Mouse (Mus musculus) heart, postnatal 25 days (tissue): Measurements from ENCODE around the gene Mrpl49. TPM values are rescaled to one million over a fixed set of nuclear protein-coding genes. Genes with fewer than 3 reads are reported as not detected.
A peak's percentile ranks its signal among the peaks of the same experiment; 100 is the strongest.

Source experiments
- DNase-seq: peaks from one replicate; pipeline ENCODE4 v3.0.0; 2022; ENCODE audit warnings: low spot score
- intact Hi-C: fragments of 180-260 bp; cut with DNase I; formaldehyde crosslinking; loops from one replicate; pipeline ENCODE4 v1.15.1; 2025
- total RNA-seq, 2 experiments: library from RNA; stranded (reverse); gene quantifications; 2 replicates each; pipeline ENCODE4 v1.2.3; 2021

The Mrpl49 gene
- total RNA-seq, 2 experiments from 2014 or later = 39.0 to 39.2 TPM

DNA sequence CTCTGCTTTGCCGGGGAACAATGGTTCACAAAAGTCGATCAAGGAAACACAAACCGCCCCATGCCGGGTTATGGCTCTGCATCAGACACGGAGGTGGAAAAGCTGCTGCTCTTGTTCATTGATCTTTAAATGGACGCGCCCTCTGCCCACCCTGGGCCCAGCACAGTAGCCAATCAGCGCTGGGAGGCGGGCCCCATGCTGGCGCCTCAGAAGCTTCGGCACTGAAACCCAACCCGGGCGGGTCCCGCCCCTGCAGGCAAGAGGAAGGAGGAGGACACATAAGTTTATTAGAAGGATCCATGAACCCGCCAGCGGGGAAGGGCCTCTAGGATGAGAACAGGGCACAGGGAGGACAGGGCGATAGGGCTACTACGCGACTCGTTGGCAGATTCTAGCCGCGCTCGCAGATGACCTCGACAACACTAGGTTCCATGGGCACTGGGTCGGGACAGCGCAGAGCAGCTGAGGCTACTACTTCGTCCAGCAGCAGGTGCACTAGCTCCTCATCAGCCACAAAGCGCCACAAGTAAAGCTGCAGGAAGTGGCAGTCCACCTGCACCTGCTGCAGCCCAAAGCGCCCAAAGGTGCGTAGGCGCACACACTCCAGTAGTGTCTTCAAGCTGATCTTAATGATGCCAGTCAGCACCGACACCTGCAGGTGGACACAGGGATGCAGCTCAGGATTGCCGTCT is 10.3 kb upstream of the Mrpl49 start, which contains the start of gene Tm7sf2:
Gene Tm7sf2 (minus strand): TSS at position 650 of the 692 bp plus-strand sequence.
- peak; percentile 86 for DNase-seq
- intact Hi-C loops = no loop called here

DNA sequence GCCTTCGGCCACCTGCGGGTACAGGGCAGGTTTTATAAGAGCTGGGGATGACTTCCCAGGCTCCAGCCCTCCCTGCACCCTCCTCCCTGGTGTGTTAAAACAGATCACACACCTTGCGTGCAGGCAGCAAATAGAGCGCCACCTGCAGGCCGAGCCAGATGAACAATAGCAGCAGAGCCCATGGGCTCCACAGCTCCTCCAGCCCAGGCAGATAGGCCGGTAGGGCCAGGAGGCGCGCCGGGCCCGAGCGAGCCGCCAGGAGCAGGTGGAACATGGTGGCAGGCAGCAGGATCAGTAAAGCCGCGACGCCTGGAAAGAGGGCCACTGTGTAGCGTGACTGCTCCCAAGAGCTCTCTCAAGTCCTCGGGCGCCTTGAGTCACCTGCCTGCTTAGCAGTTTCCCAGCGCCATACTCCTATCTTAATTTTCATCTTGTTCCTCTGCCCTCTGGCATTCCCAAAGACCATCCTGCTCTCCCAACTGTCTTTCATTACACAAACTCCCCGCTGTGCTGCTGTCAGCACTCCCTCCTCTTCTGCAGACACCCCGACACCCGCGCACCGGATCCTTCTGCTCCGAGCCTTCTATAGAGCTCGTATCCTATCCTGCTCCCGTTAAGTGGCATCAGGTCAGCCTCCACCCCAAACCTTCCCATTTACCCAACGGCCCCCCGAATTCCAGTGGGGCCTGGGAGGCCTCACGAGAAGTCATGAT is 9.6 kb upstream of the Mrpl49 start:
- no peak for DNase-seq
- intact Hi-C loops = no loop called here

DNA sequence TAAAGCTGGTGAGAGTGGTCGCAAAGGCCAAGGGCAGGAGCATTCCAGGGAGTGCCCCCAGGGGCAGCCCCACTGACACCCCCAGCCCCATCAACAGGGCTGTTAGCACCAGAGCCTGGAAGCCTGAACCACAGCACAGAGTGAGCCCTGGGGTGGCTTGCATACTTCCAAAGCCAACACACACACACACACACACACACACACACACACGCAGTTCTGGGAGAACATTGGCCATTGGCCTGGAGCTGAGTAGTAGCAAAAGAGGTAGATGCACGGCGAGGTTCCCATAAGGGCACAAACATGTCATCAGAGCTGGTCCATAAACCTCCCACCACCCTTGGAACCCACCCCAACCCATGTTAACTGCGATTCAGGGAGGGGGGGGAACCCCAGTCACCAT is 9.0 kb upstream of the Mrpl49 start:
- intact Hi-C loops = no loop called here
- no peak for DNase-seq

DNA sequence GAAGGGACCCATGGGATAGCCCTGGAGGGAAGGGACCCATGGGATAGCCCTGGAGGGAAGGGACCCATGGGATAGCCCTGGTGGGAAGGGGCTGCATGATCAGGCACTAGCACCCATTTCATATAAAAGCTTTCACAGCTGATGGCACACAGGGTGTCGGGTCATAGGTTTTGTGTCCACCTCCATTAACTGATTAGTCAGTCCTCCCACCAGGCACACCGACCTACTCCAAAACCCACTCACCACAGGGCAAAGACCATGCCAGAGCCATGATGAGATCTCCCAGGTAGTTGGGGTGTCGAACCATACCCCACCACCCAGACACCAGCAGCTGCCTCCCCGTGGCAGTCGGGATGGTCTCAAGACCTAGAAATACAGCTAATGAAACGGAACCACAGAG is 5.5 kb upstream of the Mrpl49 start:
- DNase-seq = no peak

DNA sequence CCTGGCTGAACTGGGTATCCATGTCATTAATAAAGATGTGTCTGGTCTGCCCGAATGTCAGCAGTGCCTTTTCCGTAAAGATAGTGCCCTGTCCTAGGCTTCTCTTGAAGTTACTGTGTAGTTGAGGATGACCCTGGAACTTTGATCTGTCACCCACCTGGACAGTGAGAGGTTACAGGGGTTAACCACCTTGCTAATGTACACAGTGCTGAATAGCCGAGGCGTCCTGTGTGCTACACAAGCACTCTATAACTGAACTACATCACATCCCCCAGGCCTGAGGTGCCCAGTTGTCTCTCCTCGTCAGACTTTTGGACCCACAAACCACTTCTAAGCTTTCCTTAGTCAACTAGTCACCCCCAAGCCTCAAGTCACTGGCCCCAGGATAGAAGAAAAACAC is 4.8 kb upstream of the Mrpl49 start:
- intact Hi-C loops = no loop called here
- no peak for DNase-seq

More for the DNA sequence above, 5.5 kb upstream of the Mrpl49 start:
- intact Hi-C loops = no loop called here

DNA sequence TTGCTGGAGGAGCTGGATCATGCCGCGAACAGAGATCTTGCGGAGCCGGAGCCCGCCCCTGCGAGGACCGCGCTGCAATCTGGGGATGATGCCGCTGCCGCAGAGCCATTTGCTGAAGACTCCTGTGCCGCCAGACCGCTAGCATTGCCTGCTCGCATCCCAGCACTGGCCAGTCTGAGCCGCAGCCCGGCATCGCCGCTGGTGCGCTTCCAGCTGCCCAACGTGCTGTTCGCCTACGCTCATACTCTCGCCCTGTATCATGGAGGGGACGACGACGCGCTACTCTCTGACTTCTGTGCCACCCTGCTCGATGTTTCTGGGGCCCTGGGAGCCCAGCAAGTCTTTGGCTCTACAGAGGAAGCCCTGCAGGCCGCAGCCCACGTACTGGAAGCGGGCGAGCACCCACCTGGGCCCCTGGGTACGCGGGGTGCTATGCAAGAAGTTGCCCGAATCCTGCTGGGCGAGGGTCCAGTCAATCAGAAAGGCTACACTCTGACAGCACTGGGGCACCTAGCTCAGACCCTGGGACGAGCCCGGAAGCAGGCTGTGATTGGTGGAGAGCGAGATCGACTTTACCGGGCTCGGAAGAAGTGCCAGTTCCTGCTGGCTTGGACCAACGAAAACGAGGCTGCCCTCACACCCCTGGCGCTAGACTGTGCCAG is 4.2 kb upstream of the Mrpl49 start:
- DNase-seq = no peak
- intact Hi-C loops = no loop called here

DNA sequence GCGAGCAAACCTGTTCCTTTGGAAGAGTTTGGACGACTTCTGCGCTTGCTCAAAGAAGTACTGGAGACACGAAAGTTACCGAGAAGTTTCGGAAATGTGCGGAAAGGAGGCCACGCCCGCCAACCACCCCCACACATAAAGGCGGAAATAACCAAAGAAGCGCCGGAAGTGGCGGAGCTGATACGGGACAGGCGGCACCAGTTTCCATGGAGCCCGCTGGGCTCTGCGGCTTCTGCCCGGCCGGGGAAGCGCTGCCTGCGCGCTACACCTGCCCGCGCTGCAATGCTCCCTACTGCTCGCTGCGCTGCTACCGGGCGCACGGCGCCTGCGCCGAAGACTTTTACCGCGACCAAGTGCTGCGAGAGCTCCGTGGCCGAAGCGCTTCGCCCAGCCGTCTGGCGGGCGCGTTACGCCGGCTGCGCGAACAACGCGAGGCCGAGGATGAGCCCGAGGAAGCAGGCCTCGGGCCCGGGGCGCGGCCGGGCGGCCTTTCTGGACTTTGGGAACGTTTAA is 3.5 kb upstream of the Mrpl49 start, which contains the start of gene Znhit2:
Gene Znhit2 (plus strand): TSS at position 172 of the 513 bp plus-strand sequence.
- peak; percentile 89 for DNase-seq
- intact Hi-C loops = no loop called here

DNA sequence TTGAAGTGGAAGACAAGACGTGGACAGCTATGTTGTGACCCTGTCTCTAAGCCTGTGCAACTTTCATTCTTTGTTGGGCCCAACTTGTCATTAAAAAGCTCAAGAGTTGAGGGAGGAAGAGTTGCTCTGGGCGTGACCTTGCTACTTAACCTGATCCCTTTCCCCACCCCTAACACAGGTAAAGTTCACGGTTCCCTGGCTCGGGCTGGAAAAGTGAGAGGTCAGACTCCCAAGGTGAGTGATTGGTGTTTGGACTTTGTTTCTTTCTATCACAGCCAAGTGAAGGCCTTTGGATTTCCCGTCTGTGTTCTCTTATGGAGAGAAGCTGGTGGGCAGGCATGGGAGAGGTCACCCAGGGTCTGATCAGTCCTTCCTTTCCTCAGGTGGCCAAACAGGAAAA is 1.4 kb upstream of the Mrpl49 start:
- no peak for DNase-seq
- intact Hi-C loops = loop anchor here (1.0 kb wide), 1 partner anchor 25 kb away; the partner anchor contains the start of genes Cdca5 and Zfpl1

DNA sequence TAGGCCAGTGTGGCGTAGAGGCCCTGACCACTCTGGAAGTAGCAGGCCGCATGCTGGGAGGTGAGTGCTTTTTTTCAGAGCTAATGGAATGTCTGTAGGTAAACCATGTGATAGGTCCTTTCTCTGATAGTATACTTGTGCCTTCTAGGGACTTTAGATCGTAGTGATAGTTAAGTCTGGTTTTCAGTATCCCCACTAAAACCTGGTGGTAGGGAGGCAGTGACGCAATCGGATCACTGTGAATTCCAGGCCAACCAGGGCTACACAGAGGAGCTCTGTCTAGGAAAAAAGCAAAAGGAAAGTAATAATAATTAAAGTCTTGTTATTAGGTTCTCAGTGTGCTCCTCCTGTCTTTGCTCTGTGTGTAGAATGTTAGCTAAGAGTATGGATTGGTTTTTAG is 928 bp upstream of the Mrpl49 start:
- intact Hi-C loops = loop anchor here (1.0 kb wide), 1 partner anchor 26 kb away; the partner anchor contains the start of genes Cdca5 and Zfpl1
- no peak for DNase-seq

DNA sequence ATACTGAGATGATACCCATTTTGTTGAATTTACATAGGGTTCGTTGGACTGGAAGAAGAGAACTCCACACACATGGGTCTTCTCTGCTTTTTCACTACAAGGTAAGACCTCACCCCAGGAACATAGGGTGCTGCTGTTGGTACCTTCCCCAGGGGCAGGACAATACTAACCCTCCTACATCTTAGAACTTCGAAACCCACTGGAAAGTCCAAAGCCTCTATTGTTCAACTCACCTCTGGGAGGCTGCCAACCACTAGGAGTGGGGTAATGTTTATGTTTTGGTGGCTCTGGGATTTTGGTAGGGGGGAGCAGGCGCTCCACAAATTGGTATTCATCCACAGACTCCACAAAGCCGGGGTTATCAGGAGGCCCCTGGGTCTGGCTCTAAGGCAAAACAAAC is 889 bp downstream of the Mrpl49 start:
- intact Hi-C loops = no loop called here

DNA sequence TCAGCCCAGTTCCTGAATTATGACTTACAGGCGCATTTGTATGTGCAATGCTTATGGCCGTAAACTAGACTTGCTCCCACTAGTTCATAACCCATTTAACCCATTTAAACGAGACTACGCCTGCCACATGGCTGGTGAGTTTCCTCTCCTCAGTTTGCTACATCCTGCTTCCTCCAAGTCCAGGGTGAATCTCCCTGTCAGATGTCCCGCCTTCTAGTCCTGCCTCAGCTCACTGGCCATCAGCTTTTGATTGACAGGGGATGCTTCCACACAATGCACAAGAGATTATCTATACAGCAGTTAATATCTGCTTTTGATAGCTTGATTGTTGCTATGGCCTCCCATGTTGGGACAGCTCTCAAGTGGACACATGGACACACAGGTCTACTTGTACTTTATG is 3.3 kb downstream of the Mrpl49 start:
- intact Hi-C loops = no loop called here
- no peak for DNase-seq

More for the DNA sequence above, 889 bp downstream of the Mrpl49 start:
- DNase-seq = no peak

DNA sequence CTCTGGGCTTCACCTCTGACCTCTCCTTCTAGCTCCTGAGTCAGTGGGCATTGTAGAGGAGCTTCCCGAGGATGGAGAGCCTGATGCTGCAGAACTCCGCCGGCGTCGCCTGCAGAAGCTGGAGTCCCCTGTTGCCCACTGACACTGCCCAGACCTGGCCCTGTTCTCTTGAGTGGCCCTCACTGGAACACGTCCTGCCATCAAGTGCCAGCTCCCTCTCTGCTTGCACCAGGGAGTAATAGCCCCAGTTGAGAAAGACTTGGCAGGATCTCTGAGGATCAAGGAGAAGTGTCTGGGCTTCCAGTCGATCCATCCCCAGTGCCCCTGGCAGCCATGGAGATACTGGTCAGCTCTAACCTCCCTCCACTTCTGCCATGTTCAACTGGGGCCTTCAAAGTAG is 5.1 kb downstream of the Mrpl49 start:
- DNase-seq = no peak
- intact Hi-C loops = no loop called here

DNA sequence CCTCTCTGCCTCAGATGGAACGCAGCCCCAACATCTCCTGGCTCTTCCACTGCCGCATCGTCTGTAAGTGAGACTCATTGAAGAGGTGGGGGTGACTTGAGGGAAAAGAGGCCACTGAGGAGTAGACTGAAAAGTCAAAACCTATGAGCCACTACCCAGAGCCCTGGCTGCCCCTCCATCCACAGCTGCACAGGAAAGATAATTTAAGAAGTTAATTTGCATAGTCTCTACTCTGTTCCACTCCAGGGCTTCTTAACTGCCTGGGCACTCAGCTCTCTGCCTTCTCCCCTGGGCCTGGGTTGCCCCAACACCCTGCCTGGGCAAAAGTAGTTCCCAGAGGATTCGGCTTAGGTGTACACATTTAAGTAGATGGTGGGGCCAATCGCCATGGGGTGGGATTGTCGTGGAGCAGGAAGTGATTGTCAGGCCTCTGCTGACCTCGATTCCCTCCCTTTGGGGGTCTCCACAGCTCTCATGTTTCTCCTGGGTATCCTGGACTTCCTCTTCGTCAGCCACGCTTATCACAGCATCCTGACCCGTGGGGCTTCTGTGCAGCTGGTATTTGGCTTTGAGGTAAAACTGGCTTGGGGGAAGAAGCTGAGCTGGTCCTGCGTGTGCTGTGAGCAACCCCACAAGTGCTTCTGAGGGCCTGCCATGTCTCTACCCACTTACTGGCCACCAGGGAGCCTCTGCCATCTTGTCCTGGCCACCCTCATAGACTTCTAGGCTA is 8.7 kb downstream of the Mrpl49 start:
- intact Hi-C loops = loop anchor here (5.0 kb wide), 1 partner anchor 68 kb away; the partner anchor contains the start of gene Sac3d1
- no peak for DNase-seq

DNA sequence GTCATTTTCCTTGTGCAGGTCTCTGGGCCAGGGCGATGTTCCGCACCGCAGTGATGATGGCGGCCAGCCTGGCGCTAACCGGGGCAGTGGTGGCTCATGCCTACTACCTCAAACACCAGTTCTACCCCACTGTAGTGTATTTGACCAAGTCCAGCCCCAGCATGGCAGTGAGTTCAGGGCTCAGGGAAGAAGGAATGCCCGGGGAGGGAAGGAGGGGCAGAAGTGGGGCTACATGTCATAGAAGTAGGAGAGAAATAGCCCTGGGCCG is 9.8 kb downstream of the Mrpl49 start:
- intact Hi-C loops = loop anchor here (5.0 kb wide), 1 partner anchor 69 kb away; the partner anchor contains the start of gene Sac3d1
- no peak for DNase-seq

DNA sequence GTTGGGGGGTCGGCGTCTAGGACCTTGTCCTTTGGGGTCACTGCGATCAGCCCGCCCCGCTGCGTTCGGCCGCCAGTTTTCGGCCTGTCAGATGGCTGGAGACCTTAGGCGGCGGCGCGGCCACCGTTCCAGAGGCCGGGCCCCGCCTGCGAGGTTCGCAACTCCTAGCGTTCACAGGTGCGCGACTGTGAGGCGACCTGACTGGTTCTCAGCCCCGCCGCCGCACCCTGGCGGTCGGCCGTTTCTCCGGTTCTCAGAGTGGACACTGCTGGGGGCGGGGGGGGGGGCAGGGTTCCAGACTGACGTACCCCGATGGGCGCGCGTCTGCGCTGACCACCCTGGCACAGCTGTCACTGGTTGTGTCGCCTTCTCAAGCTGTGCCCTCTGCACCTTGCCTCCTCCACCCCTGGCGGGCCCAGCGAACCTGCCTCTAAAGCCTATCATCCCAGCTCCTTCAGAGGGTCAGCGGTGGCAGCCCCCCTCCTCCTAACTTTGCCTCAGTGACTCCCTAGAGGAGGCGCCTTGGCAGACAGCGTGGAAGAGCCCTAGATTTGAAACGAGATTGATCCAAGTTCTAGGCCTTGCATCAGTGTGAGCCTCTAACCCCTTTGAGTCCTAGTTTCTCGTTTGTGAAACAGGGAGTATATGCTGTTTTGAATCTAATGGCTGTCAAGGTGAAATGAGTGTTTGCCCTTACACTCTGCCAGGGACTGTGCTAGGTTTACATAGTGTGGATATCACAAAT is 10.3 kb downstream of the Mrpl49 start:
- DNase-seq = no peak

DNA sequence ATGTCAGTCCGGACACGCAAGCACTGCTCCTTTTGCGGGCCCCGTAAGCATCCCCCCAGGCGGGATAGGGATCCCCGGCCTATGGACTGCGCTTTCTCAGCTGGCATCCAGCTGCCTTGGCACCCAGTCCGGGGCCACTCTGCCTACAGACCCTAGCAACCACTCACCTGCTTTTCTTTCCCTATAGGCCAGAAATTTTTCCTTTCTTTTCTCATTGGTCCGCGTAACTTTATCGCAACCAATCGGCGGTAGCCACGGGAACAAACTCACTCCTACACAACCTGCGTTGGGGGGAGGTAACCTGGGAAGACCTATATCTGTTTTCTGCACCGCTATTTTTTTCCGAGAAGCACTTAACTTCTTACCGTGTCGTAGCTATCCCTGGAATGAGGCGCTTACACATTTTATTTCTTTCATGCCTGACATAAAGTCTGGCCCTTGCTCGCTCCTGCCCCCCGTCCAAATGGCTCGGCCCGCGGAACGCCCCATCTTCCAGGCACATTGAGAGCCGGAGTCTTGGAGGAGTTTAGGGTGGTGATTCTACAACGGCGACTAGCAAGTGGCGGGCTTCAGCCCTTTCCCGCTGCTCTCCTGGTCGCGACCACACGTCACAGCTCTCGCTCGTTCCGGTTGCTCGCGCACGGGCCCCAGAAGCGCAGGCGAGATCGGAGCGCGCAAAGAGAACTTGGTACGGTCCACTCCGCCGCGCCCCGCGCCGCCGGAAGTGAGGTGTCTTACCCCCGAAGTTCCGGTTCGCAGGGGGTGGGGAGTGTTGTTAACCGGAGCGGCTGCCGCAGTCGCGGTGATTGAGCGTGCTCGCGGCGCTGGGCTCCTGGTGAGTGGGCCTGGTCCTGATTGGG is 11.1 kb downstream of the Mrpl49 start, which contains the start of gene Syvn1:
Gene Syvn1 (plus strand): TSS at position 283 of the 860 bp plus-strand sequence.
- peak; percentile 86 for DNase-seq
- intact Hi-C loops = loop anchor here (5.0 kb wide), 1 partner anchor 71 kb away; the partner anchor contains the start of gene Sac3d1

More for the DNA sequence above, 10.3 kb downstream of the Mrpl49 start:
- intact Hi-C loops = loop anchor here (5.0 kb wide), 1 partner anchor 70 kb away; the partner anchor contains the start of gene Sac3d1

DNA sequence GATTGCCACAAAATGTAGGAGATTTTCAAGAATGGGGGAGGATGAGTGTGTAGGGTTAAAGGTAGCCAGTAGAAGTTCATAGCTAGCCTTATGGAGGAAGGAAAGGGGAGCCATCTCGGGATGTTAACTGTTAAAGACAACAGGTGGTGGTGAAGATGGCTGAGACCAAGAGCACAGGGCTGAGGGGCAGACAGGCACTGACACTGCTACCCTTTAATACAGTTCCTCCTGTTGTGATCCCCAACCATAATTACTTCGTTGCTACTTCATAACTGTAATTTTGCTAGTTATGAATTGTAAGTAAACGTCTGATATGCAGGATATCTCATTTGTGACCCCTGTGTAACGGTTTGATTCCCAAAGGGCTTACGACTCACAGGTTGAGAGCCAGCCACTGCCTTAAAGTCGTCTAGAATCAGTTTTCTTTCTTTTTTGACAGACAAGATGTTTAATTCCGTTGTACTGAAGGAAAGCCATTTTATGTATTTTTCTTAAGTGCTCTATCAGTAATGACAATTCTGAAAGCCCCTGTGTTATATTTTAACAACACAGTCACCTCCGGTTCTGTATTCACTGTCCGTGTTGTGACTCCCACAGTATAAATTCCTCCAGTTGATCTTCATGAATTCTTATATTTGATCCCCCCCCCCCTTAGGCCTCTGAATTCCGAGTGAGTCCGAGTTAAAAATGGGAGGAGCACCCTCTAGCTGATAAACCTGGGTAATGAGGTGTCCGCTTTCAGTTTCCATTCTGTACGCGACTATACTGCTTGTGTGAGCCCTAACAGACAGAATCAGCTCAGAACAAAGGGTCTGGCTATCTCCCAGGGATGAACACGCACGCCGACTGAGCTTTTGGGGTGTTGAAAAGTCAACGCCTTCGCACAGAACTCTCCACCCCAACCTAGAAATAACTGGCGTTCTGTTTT is 12.0 kb downstream of the Mrpl49 start:
- intact Hi-C loops = loop anchor here (2.0 to 5.0 kb wide), 2 partner anchors 27 to 72 kb away; partner anchors contain the start of gene Sac3d1

More for the DNA sequence above, 12.0 kb downstream of the Mrpl49 start:
- no peak for DNase-seq
